ENCODE assay signal across 8 mouse cellular contexts in the genomic region with DNA sequence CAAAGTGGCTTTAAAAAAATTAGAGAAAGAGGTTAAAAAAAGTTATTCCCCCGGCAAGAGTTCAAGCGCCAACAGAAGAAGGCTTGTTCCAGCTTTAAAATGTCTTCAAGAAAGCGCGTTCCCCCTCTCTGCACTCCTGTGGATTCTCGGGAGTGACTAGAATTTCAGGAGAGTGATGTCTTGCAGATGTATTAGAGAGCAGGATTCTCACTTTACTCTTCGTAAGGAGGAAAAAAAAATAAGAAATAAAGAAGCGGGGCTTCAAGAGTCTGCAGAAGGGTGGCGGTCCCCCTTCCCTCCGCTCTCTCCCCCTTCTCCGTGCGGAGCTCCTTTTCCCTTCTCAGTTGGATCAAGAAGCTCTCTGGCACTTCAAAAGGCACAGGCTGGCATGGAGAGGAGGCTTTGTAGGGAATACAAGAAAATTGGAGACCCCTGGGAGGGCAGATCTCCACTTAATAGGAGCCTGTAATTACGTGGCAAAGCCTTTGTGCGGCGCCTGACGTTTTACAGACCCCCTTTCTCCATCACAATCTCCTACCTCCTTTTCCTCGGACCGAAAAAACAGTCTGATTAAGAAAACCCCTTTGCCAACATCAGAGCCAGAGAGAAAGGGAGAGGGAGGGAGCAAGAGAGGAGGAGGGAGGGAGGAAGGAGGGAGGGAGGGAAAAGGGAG. TPM values are rescaled to one million over a fixed set of nuclear protein-coding genes. Genes with fewer than 3 reads are reported as not detected.
DNase-seq lines count a peak whose midpoint lies in the region; ATAC-seq and TF ChIP-seq lines count a peak whose summit lies in the region.

A gene (minus strand): TSS at position 610 of the 673 bp plus-strand sequence.

- H3K36me3 ChIP-seq in intestine, postnatal 0 days (ENCODE audit: control insufficient read depth, insufficient read depth): no peaks in the 10 kb centered on the region
- H3K36me3 ChIP-seq in myocyte (ENCODE audit: control insufficient read depth, insufficient read depth): no peaks in the 10 kb centered on the region

- no peaks in the 10 kb centered on the region for H3K4me1 ChIP-seq in intestine, postnatal 0 days (replicated peaks; ENCODE audit: control insufficient read depth, insufficient read depth, low read length)

- ATAC-seq in intestine, postnatal 0 days: no peak

- intact Hi-C loops in left cerebral cortex, adult 2 months (cut with DNase I): loop anchor here (5.0 kb wide), 1 partner anchor 89 kb away; a partner anchor contains a TSS
- intact Hi-C loops in left cerebral cortex, postnatal 36 days (cut with DNase I): loop anchor here (10.0 kb wide), 1 partner anchor 158 kb away; no protein-coding TSS in a partner anchor

- no peaks in the 10 kb centered on the region for H3K9me3 ChIP-seq in intestine, postnatal 0 days (ENCODE audit: control insufficient read depth)

- H3K4me3 ChIP-seq in left cerebral cortex, adult 2 months: peak within 1 kb of the TSS; percentile 52
- H3K4me3 ChIP-seq in intestine, postnatal 0 days (ENCODE audit: low read depth, low read length): peak within 1 kb of the TSS; percentile 42
- H3K4me3 ChIP-seq in myocyte: peak within 1 kb of the TSS; percentile 56

- H3K9ac ChIP-seq in intestine, postnatal 0 days (ENCODE audit: low read depth, low read length): 0 out of 2 replicates have a peak within 1 kb of the TSS, but pooled peaks have one; percentile 23

- WGBS in intestine, postnatal 0 days: 2% methylated on average over 17 of the region's 17 CpGs

- no peak; the same call in 1 of the 2 replicates for TF ChIP-seq CTCF in left cerebral cortex, adult 2 months (IDR thresholded peaks at IDR 0.05)
- TF ChIP-seq CTCF in intestine, postnatal 0 days (IDR thresholded peaks at IDR 0.05; ENCODE audit: low read depth): no peak

- H3K79me2 ChIP-seq in myocyte (ENCODE audit: control insufficient read depth, insufficient read depth): peaks cover 16% of the 10 kb centered on the region

- H3K27me3 ChIP-seq in intestine, postnatal 0 days (replicated peaks; ENCODE audit: control insufficient read depth, insufficient read depth, low read length): peaks cover 89% of the 10 kb centered on the region
- no peaks in the 10 kb centered on the region for H3K27me3 ChIP-seq in myocyte (ENCODE audit: control insufficient read depth, insufficient read depth, insufficient read length)

- peak within 1 kb of the TSS; percentile 57 for H3ac ChIP-seq in myocyte (ENCODE audit: control insufficient read depth, insufficient read length)

- peak within 1 kb of the TSS; percentile 21 for H3K27ac ChIP-seq in left cerebral cortex, adult 2 months
- H3K27ac ChIP-seq in intestine, postnatal 0 days (ENCODE audit: low read depth, low read length): no peak within 1 kb of the TSS

- no peak for TF ChIP-seq POLR2A in myocyte (IDR thresholded peaks at IDR 0.05; ENCODE audit: insufficient read length, low read depth)

- no peak for DNase-seq in left cerebral cortex, adult 2 months (ENCODE audit: extremely low spot score in 1 of 2, low spot score in 2 of 2)
- no peak for DNase-seq in left cerebral cortex, postnatal 36 days (ENCODE audit: low spot score in 2 of 2)
- DNase-seq in embryo, embryonic 10.5 days (ENCODE audit: low spot score): peak; percentile 85
- peak; percentile 40 to 64 for DNase-seq in heart, adult 18-20 months
- DNase-seq in cerebellum, postnatal 36 days: no peak
- no peak for DNase-seq in ovary, postnatal 14 days (ENCODE audit: low spot score)

- peak within 1 kb of the TSS; percentile 80 for H3K4me2 ChIP-seq in intestine, postnatal 0 days (replicated peaks; ENCODE audit: low read depth)
- peak within 1 kb of the TSS; percentile 80 for H3K4me2 ChIP-seq in myocyte (ENCODE audit: low read depth)

TF ChIP-seq in myocyte, 11 proteins besides CTCF, POLR2A, EP300 and RAD21:
- TF ChIP-seq POLR2AphosphoS2 (IDR thresholded peaks at IDR 0.05; ENCODE audit: insufficient read length, low read depth) (no peak), MAX (IDR thresholded peaks at IDR 0.05; ENCODE audit: low read depth) (no peak), MYOD1 (IDR thresholded peaks at IDR 0.05; ENCODE audit: control insufficient read depth in 1 of 3, insufficient read length in 2 of 3, low read depth in 2 of 3) (no peak), REST (IDR thresholded peaks at IDR 0.05; ENCODE audit: insufficient read depth, insufficient read length) (no peak), MYOG (IDR thresholded peaks at IDR 0.05; ENCODE audit: control insufficient read depth in 1 of 3, insufficient read depth in 1 of 3, insufficient read length in 2 of 3, low read depth in 2 of 3) (no peak), TCF12 (IDR thresholded peaks at IDR 0.05; ENCODE audit: insufficient read depth, poor library complexity, severe bottlenecking) (no peak), USF1 (IDR thresholded peaks at IDR 0.05; ENCODE audit: low read depth) (no peak), TCF3 (IDR thresholded peaks at IDR 0.05; ENCODE audit: insufficient read length, low read depth) (no peak), SRF (IDR thresholded peaks at IDR 0.05; ENCODE audit: control insufficient read depth, insufficient read length, low read depth) (no peak), E2F4 (IDR thresholded peaks at IDR 0.05; ENCODE audit: insufficient read depth) (no peak), CEBPB (IDR thresholded peaks at IDR 0.05; ENCODE audit: insufficient read depth, poor library complexity, severe bottlenecking) (no peak)
TF ChIP-seq in myocyte: peak in this region for 0.

RNA-seq across cellular contexts. Expression of the gene that starts here (rescaled TPM):
- 1 to 10 TPM; 4.4 to 6.1 TPM for total RNA-seq in left cerebral cortex, adult 2 months (2021)
- total RNA-seq in left cerebral cortex, postnatal 36 days (2021): 1 to 10 TPM; 5.2 to 5.3 TPM
- 10 to 100 TPM; 26.3 to 30.7 TPM for total RNA-seq in heart, adult 18-20 months (2021)
- 14.9 and 16.9 TPM in 2 replicates for polyA plus RNA-seq in intestine, postnatal 0 days (2015; fragmentation: Nextera tagmentation; extraction: Ambion mirVana)
- polyA plus RNA-seq in myocyte (2012; fragmentation: generic; extraction: Trizol): 7.0 TPM

Comparison
In these comparisons a context has a peak if more than half of its experiments do, and no peak if none do; other contexts are left out.
1. DNase-seq: peak in embryo, embryonic 10.5 days (single experiment) and heart, adult 18-20 months (2 of 2); none in left cerebral cortex, adult 2 months (0 of 2), left cerebral cortex, postnatal 36 days (0 of 2), cerebellum, postnatal 36 days (0 of 2) and ovary, postnatal 14 days (single experiment).
2. Peak in every context shown above with its lines, with median percentiles within 50 percentile points of each other: H3K4me3 ChIP-seq.